In genomic region chr3:120898258-120898657, GRCm38 (mm10) we compare ENCODE assay signal across 16 mouse cellular contexts.
DNase-seq lines count a peak whose midpoint lies in the region; ATAC-seq and TF ChIP-seq lines count a peak whose summit lies in the region.
"Had no signal": no experiment of that assay in that cellular context is flagged by ENCODE, and none has a peak within 500 bp of the region (broad histone marks: within the 10 kb centered on the region; RNA-seq: fewer than 3 reads in every experiment).

No protein-coding gene starts in this region.

- peaks cover 5% of the 10 kb centered on the region for H3K4me1 ChIP-seq in forebrain, embryonic 13.5 days
- H3K4me1 ChIP-seq in forebrain, embryonic 10.5 days: no peaks in the 10 kb centered on the region
- no peaks in the 10 kb centered on the region for H3K4me1 ChIP-seq in limb, embryonic 15.5 days
- no peaks in the 10 kb centered on the region for H3K4me1 ChIP-seq in thymus, adult 2 months (replicated peaks; ENCODE audit: control insufficient read depth, insufficient read depth, low read length)
- H3K4me1 ChIP-seq: heart, embryonic 13.5 days; intestine, embryonic 15.5 days; midbrain, embryonic 10.5 days had no signal

- H3K27ac ChIP-seq in forebrain, embryonic 13.5 days: peak overlapping the region; percentile 48; the same call in 1 of the 2 replicates
- H3K27ac ChIP-seq in forebrain, embryonic 10.5 days: no peak overlapping the region
- H3K27ac ChIP-seq in limb, embryonic 15.5 days: 0 out of 2 replicates have a peak overlapping the region, but pooled peaks have one; percentile 14
- no peak overlapping the region for H3K27ac ChIP-seq in thymus, adult 2 months (ENCODE audit: control insufficient read depth, insufficient read depth, low read length)
- H3K27ac ChIP-seq: heart, embryonic 13.5 days; intestine, embryonic 15.5 days; left cerebral cortex, adult 2 months; midbrain, embryonic 10.5 days had no signal

- H3K27me3 ChIP-seq in forebrain, embryonic 13.5 days: no peaks in the 10 kb centered on the region
- no peaks in the 10 kb centered on the region for H3K27me3 ChIP-seq in forebrain, embryonic 10.5 days (ENCODE audit: poor library complexity, severe bottlenecking)
- no peaks in the 10 kb centered on the region for H3K27me3 ChIP-seq in limb, embryonic 15.5 days
- no peaks in the 10 kb centered on the region for H3K27me3 ChIP-seq in thymus, adult 2 months (ENCODE audit: control insufficient read depth, insufficient read depth, low read length)
- H3K27me3 ChIP-seq: heart, embryonic 13.5 days; intestine, embryonic 15.5 days had no signal

- intact Hi-C loops in left cerebral cortex, postnatal 10 days (cut with DNase I): no loop called here

- H3K9ac ChIP-seq in forebrain, embryonic 13.5 days: no peak overlapping the region
- H3K9ac ChIP-seq in limb, embryonic 15.5 days: no peak overlapping the region
- H3K9ac ChIP-seq: heart, embryonic 13.5 days; intestine, embryonic 15.5 days had no signal

- H3K36me3 ChIP-seq in forebrain, embryonic 13.5 days (ENCODE audit: poor library complexity, severe bottlenecking): no peaks in the 10 kb centered on the region
- H3K36me3 ChIP-seq in forebrain, embryonic 10.5 days (replicated peaks): no peaks in the 10 kb centered on the region
- H3K36me3 ChIP-seq in limb, embryonic 15.5 days: no peaks in the 10 kb centered on the region
- H3K36me3 ChIP-seq in thymus, adult 2 months (ENCODE audit: control insufficient read depth, insufficient read depth, low read length): no peaks in the 10 kb centered on the region
- H3K36me3 ChIP-seq: heart, embryonic 13.5 days; intestine, embryonic 15.5 days; midbrain, embryonic 10.5 days had no signal

- WGBS in forebrain, embryonic 13.5 days: 74% methylated on average over 9 of the region's 9 CpGs
- 92% methylated on average over 9 of the region's 9 CpGs for WGBS in forebrain, embryonic 10.5 days
- 42% methylated on average over 9 of the region's 9 CpGs for whole genome bisulfite sequencing in limb, embryonic 15.5 days
- 92% methylated on average over 9 of the region's 9 CpGs for WGBS in thymus, adult 2 months

- peak; percentile 80 for ATAC-seq in forebrain, embryonic 13.5 days
- ATAC-seq in limb, embryonic 15.5 days (ENCODE audit: insufficient number of reproducible peaks, low FRiP score, low TSS enrichment, low read depth): peak; percentile 10; the same call in 1 of the 2 replicates
- ATAC-seq: intestine, embryonic 15.5 days had no signal

- TF ChIP-seq CTCF in thymus, adult 2 months (IDR thresholded peaks at IDR 0.05; ENCODE audit: borderline replicate concordance, control insufficient read depth, extremely low read depth, insufficient read depth, low read length, poor library complexity): no peak

- TF ChIP-seq POLR2A in thymus, adult 2 months (IDR thresholded peaks at IDR 0.05; ENCODE audit: control insufficient read depth, extremely low read depth, insufficient read depth, low read length, poor library complexity): no peak

- no peak for DNase-seq in forebrain, embryonic 10.5 days (ENCODE audit: extremely low spot score, low spot score)
- peak; percentile 2 to 16 for DNase-seq in left cerebral cortex, adult 18-20 months (ENCODE audit: low spot score in 2 of 2)
- no peak for DNase-seq in left cerebral cortex, postnatal 10 days (ENCODE audit: extremely low spot score in 1 of 2, low spot score in 2 of 2)
- DNase-seq in fibroblast of lung, adult 2 months (ENCODE audit: low read depth): peak; percentile 31
- no peak for DNase-seq in thymus, adult 2 months
- no peak for DNase-seq in embryo, embryonic 9.5 days (ENCODE audit: extremely low spot score)
- DNase-seq: adrenal gland, postnatal 10 days; cerebellum, adult 11 months; lung, adult 18-20 months; spleen, adult 18-20 months had no signal

- H3K9me3 ChIP-seq in forebrain, embryonic 13.5 days (replicated peaks): no peaks in the 10 kb centered on the region
- no peaks in the 10 kb centered on the region for H3K9me3 ChIP-seq in forebrain, embryonic 10.5 days
- no peaks in the 10 kb centered on the region for H3K9me3 ChIP-seq in limb, embryonic 15.5 days
- H3K9me3 ChIP-seq: heart, embryonic 13.5 days; intestine, embryonic 15.5 days; midbrain, embryonic 10.5 days had no signal

- no peak overlapping the region for H3K4me3 ChIP-seq in forebrain, embryonic 13.5 days
- H3K4me3 ChIP-seq in forebrain, embryonic 10.5 days: no peak overlapping the region
- no peak overlapping the region for H3K4me3 ChIP-seq in limb, embryonic 15.5 days
- H3K4me3 ChIP-seq in thymus, adult 2 months (ENCODE audit: control insufficient read depth, insufficient read depth, low read length): no peak overlapping the region
- H3K4me3 ChIP-seq: heart, embryonic 13.5 days; intestine, embryonic 15.5 days; left cerebral cortex, adult 2 months; midbrain, embryonic 10.5 days had no signal

- H3K4me2 ChIP-seq in forebrain, embryonic 13.5 days: no peak overlapping the region
- no peak overlapping the region for H3K4me2 ChIP-seq in limb, embryonic 15.5 days
- H3K4me2 ChIP-seq: heart, embryonic 13.5 days; intestine, embryonic 15.5 days had no signal

Comparison
In these comparisons a context has a peak if more than half of its experiments do, and no peak if none do; other contexts are left out.
1. H3K27ac ChIP-seq: peak in forebrain, embryonic 13.5 days (single experiment) and limb, embryonic 15.5 days (single experiment); none in forebrain, embryonic 10.5 days (single experiment) and thymus, adult 2 months (single experiment).
2. DNase-seq: peak in left cerebral cortex, adult 18-20 months (2 of 2) and fibroblast of lung, adult 2 months (single experiment); none in forebrain, embryonic 10.5 days (single experiment), left cerebral cortex, postnatal 10 days (0 of 2), thymus, adult 2 months (single experiment) and embryo, embryonic 9.5 days (single experiment).